Mouse (Mus musculus) myocyte (in vitro differentiated cells): ENCODE data around the gene Itpr2.

Experiments
- MAX ChIP-seq: IDR thresholded peaks from one replicate; pipeline ENCODE4 v1.6.1; 2011; ENCODE audit warnings: low read depth, mild to moderate bottlenecking, control low read depth
- POLR2A ChIP-seq: IDR thresholded peaks from one replicate; pipeline ENCODE4 v1.6.1; 2011; ENCODE audit warnings: low read depth, mild to moderate bottlenecking, control low read depth, moderate library complexity; ENCODE audit not compliant: insufficient read length
- POLR2AphosphoS2 ChIP-seq: IDR thresholded peaks from one replicate; pipeline ENCODE4 v1.6.1; 2011; ENCODE audit warnings: low read depth, control low read depth; ENCODE audit not compliant: insufficient read length

DNA sequence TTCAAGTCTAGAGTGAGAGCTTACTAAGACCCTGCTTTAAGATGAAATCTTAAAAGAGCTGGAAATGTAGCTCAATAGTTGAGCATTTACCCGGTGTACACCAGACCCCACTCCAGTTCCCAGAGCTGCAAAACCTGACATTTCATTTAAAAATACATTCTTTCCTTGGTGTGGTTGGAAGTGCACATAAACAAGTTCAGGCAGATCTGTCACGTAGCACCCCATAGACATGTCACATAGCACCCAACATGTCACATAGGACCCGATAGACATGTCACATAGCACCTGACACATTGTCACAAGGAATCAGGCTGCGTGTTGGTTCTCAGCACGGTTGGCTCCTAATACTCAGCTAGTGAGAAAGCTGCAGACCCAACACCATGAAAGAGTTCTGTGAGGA lies 33.5 kb upstream of the Itpr2 start:
- no peak for TF ChIP-seq POLR2A
- no peak for TF ChIP-seq POLR2AphosphoS2
- TF ChIP-seq MAX: no peak
